Mouse (Mus musculus): Measurements from ENCODE around the gene Bbx.

- TF ChIP-seq POLR2A (IDR thresholded peaks at IDR 0.05; ENCODE audit: insufficient read depth, low read length) (no peak), CTCF (IDR thresholded peaks at IDR 0.05; ENCODE audit: low read depth, low read length) (no peak), EP300 (IDR thresholded peaks at IDR 0.05; ENCODE audit: insufficient read depth, low read depth, low read length) (no peak)
These were observed 180.7 kb downstream of the Bbx start for GRCm38 (mm10) chr16:50251417-50251975.

Measured in ES-Bruce4 (cell line).